ENCODE assay signal across 25 mouse cellular contexts in the genomic region with DNA sequence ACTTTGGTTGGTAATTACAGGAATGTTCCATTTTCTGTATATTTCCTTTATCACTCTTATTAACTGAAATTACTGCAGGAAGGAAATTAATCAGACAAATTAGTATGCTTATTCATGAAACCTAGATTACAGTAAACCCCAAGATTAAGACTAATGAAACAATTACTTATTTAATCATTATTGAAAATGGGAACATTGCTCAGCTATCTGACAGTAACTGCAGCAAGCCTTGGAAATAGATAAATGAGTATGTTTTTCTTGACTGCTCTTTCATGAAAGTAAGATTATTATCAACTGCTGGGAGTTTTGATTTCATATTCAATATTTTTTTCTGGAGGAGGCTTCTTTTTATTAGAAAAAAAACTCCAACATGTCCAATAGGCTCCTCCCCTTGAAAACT.
"Had no signal": no experiment of that assay in that cellular context is flagged by ENCODE, and none has a peak within 500 bp of the region (broad histone marks: within the 10 kb centered on the region; RNA-seq: fewer than 3 reads in every experiment).

No protein-coding gene starts in this region.

- H3K4me1 ChIP-seq: embryonic facial prominence, embryonic 10.5 days; embryonic facial prominence, embryonic 12.5 days; embryonic facial prominence, embryonic 13.5 days; embryonic facial prominence, embryonic 15.5 days; forebrain, embryonic 10.5 days; forebrain, embryonic 12.5 days; forebrain, embryonic 13.5 days; forebrain, embryonic 15.5 days had no signal

- H3K9ac ChIP-seq: embryonic facial prominence, embryonic 12.5 days; embryonic facial prominence, embryonic 13.5 days; embryonic facial prominence, embryonic 15.5 days; forebrain, embryonic 12.5 days; forebrain, embryonic 13.5 days; forebrain, embryonic 15.5 days; forebrain, postnatal 0 days had no signal

- DNase-seq: cerebellum, adult 9-10 months; cerebellum, adult 9-11 months; cerebellum, postnatal 10 days; cerebellum, postnatal 14 days; cerebellum, postnatal 25 days; cerebellum, postnatal 36 days; embryo, embryonic 11 days; forebrain, postnatal 0 days; gastrocnemius, adult 2 months; gastrocnemius, postnatal 10 days; gastrocnemius, postnatal 14 days; gastrocnemius, postnatal 25 days; gastrocnemius, postnatal 36 days; heart, adult 11 months; heart, adult 18-20 months; heart, adult 2 months had no signal

- H3K36me3 ChIP-seq: embryonic facial prominence, embryonic 10.5 days; embryonic facial prominence, embryonic 12.5 days; embryonic facial prominence, embryonic 13.5 days; embryonic facial prominence, embryonic 15.5 days; forebrain, embryonic 10.5 days; forebrain, embryonic 12.5 days; forebrain, embryonic 15.5 days had no signal

- H3K27ac ChIP-seq: embryonic facial prominence, embryonic 10.5 days; embryonic facial prominence, embryonic 12.5 days; embryonic facial prominence, embryonic 13.5 days; embryonic facial prominence, embryonic 15.5 days; forebrain, embryonic 10.5 days; forebrain, embryonic 12.5 days; forebrain, embryonic 13.5 days; forebrain, embryonic 15.5 days; gastrocnemius, adult 2 months; heart, adult 2 months had no signal

- H3K4me3 ChIP-seq: embryonic facial prominence, embryonic 10.5 days; embryonic facial prominence, embryonic 12.5 days; embryonic facial prominence, embryonic 13.5 days; embryonic facial prominence, embryonic 15.5 days; erythroblast, embryonic 14.5 days; forebrain, embryonic 10.5 days; forebrain, embryonic 12.5 days; forebrain, embryonic 13.5 days; forebrain, embryonic 15.5 days; gastrocnemius, adult 2 months; heart, adult 2 months had no signal

- H3K9me3 ChIP-seq: embryonic facial prominence, embryonic 10.5 days; embryonic facial prominence, embryonic 12.5 days; embryonic facial prominence, embryonic 13.5 days; embryonic facial prominence, embryonic 15.5 days; forebrain, embryonic 10.5 days; forebrain, embryonic 12.5 days; forebrain, embryonic 13.5 days; forebrain, embryonic 15.5 days had no signal

- H3K27me3 ChIP-seq: embryonic facial prominence, embryonic 12.5 days; embryonic facial prominence, embryonic 13.5 days; embryonic facial prominence, embryonic 15.5 days; forebrain, embryonic 12.5 days; forebrain, embryonic 13.5 days; forebrain, embryonic 15.5 days had no signal
